Mouse (Mus musculus) kidney, postnatal 10 days (tissue): ENCODE measurements at regions not wholly inside any gene's neighbourhood (a gene's known extent, or its start where the extent isn't known, plus 50 kb on each side); places are given as distances from the start of the nearest gene placed in this dataset.

Experiments
- DNase-seq: peaks from one replicate; pipeline ENCODE4 v3.0.0; 2021; ENCODE audit warnings: mixed read lengths

GRCm38 (mm10) chr6:88964071-88964470 is 62.0 kb downstream of the Tpra1 start:
- no peak for DNase-seq

GRCm38 (mm10) chr6:88964911-88965310 is 62.9 kb downstream of the Tpra1 start:
- no peak for DNase-seq

- no peak for DNase-seq
Measured at GRCm38 (mm10) chr6:88965361-88966226, 63.5 kb downstream of the Tpra1 start.

GRCm38 (mm10) chr6:88966501-88966900 is 64.5 kb downstream of the Tpra1 start:
- no peak for DNase-seq

DNA sequence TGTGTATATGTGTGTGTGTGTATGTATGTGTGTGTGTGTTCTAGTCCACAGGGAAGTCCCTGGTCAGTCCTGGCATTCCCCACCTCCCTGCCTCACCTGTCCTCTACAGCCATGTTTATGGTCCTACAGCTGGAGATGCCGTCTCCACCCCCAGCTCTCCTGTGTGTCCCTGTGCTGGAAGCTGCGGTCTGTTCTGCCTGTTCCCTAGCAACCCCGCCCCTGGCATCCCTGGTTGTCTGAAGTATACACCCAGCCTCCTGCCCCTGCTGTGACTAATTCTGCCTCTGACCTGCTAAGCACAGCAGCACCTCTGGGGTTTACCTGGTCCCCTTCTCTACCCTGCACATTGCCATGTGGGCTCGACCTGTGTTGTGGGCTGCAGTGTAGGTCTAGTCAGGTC is 66.8 kb downstream of the Tpra1 start:
- no peak for DNase-seq

DNA sequence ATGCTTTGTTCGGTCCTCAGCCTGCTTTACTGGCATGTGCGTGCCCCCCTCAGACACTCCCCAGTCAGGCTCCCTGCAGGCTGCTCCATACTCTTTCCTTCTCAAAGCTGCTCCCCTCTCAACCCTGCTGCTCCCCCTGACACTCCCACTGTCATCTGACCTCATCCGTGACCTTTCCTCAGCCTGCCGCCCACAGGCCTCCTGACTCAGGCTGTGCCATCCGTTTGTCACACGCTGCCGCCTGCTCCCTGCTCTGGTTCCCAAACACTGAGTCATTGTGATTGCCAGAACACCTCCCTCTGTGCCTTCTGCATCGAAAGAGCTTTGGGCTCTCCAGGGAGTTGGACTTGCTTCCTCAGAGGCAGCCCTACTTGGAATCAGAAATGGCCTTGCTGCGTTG is 69.7 kb downstream of the Tpra1 start:
- no peak for DNase-seq

GRCm38 (mm10) chr6:88974457-88974856 is 72.4 kb downstream of the Tpra1 start:
- no peak for DNase-seq

- no peak for DNase-seq
Measured at GRCm38 (mm10) chr6:88976581-88976980, 74.5 kb downstream of the Tpra1 start.

DNA sequence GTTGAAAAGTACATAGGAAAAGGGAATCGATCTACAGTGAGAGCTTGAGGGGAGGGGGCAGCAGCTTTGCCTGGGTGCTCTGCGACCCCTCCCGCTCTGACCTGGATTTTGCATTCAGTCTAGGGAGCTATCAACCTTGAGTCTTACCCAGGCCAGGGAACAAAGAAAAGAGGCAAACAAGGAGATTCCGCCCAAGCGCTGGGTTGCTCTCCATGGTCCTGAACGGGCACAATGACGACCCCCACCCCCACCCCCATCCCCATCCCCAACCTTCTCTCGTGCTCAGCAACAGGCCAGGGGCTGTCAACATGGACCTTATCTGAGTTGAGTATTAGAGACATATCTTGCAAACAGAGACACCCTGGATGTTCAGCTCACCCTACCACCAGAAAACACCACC is 74.9 kb downstream of the Tpra1 start:
- peak; percentile 51 for DNase-seq

- DNase-seq, result peak; percentile 38
Measured at GRCm38 (mm10) chr6:88978970-88979369, 76.9 kb downstream of the Tpra1 start.

DNA sequence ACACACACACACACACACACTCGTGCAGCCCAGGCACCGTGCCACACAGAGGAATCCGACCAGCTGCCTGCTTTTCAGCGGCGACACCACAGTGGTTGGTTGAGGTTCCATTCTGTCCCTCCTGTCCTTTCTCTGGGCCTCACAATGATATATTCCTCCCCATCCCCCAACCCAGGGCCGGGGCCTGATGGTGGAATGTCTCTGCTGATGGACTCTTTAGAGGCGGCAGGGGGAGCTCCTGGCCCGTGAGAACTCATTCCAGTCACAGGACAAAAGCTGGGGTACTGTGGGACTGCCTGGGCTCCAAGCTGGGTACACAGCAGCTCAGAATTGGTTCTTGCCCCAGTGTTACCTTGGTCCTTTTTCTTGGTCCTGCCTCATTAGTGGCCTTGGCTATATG is 78.1 kb downstream of the Tpra1 start:
- peak; percentile 79 for DNase-seq

GRCm38 (mm10) chr6:88981544-88981943 is 79.5 kb downstream of the Tpra1 start:
- no peak for DNase-seq

GRCm38 (mm10) chr6:88984170-88984569 is 82.1 kb downstream of the Tpra1 start:
- DNase-seq, result no peak

DNA sequence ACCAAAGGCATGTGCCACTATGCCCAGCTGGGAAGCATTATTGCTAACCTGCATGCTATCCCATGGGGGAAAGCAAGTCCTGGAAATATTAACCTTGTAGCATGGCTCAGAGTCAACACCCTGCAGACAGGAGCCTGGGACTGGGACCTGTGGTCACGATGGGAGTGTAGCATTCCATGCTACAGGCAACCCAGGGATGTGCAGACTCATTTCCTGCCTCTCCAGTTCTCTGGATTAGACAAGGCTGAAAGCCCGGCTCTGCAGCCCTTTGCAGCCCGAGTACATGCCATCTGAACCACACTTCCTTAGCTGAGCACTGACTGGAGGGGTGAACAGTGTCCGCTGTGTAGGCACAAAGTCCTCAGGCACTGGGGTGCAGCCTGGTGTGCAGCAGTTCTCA is 82.8 kb downstream of the Tpra1 start:
- no peak for DNase-seq

DNA sequence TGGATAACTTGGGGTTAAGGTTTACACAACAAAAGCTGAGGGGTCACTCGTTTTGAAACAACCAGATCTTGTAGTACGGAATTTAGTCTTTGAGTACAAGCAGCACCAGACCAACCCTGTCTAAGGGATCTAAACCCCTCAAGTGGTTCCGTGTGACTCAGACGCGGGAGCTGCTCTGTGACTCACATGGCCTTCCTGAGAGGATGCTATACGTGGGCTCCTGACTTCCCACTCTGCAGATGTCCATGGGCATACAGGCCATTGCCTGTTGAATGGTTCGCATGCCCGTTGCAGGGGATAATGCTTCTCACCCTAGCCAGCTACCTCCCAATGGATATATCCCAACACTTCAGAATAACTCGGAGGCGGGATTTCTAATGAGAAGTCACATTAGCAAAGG is 86.5 kb downstream of the Tpra1 start:
- no peak for DNase-seq

DNA sequence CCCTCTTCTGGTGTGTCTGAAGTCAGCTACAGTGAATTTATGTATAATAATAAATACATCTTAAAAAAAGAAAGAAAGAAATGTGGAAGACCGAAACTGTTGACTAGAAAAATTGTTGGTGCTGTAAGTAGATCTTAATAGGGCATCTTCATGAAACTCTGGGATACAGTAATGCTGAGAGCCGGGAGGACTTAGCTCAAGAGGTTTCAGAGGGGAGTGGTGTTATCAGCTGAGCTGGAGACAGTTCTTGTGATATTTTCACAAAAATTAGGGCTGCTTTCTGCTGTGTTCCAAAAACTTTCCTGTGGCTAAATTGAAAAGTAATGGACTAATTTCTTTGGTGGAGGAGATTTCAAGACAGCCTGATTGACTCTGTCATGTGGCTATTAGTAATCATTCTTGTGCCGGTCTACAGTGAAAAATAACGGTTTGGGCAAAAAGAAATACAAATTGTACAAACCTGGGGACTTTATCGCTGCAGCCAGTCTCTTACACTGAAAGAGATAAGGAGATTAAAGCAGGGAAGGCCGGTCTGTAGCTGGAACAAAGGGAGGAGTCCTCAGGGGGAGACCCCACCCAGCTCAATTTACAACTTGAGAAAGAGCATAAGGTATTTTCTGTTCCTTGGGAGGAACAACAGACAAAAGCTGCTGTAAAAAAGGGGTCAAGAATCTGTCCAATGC is 87.7 kb downstream of the Tpra1 start:
- no peak for DNase-seq

DNA sequence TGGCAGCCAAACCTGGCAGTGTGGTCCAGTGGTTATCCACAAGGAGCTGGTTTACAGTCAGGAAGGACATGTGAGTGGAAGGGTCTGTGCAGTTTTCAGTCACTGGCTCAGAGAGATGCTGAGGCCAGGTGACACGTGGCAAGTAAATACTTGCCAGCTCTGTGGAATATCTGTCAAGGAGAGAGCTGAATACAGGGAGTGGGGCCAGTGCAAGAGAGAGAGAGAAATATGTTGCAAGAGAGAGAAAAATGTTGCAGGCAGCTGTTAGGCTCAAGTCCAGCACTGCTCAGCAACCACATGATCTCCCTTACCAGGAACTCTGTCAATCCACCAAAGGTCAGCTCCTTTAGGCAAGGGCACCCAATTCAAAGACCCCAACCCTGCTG is 88.2 kb downstream of the Tpra1 start:
- no peak for DNase-seq

DNA sequence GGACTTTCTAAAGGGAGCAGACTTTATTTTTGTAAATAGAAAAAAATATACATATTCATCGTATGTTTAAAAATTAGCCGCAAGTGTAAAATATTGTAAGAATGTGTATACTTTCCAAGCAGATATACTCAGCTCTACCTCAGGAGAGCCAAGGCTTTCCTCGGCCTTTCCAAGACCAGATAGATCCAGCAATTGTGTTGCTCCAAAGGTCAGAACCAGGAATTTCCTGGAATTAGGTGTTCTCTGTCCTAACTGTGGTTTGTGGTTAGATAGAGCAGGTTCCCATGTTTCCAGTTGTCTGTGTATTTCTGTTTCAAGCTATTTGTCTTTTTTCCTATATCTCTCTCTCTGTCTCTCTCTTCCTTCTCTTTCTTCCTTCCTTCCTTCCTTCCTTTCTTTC is 93.0 kb downstream of the Tpra1 start:
- no peak for DNase-seq

- DNase-seq, result no peak
Measured at GRCm38 (mm10) chr6:88998927-88999722, 97.1 kb downstream of the Tpra1 start.

DNA sequence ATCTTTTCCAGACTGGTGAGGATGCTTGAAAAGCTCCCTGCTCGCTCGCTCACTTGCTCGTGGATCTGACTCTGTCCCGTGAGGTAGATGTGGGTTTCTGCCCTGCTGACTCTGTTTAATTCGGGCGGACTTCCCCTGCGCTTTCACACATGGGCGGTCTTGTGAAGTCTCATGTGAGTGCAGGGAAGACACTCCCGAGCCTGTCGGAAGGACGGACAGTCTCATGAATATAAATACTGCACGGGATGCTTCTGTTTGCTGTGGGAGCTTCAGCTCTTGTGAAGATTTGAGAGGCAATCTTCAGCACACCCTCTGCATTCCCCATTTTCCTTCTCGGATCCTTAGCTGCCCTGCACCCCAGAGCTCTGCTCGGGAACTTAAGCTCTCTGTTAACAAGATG is 98.3 kb downstream of the Tpra1 start:
- peak; percentile 46 for DNase-seq

GRCm38 (mm10) chr6:89003197-89003923 is 101.3 kb downstream of the Tpra1 start:
- peak; percentile 65 for DNase-seq

DNA sequence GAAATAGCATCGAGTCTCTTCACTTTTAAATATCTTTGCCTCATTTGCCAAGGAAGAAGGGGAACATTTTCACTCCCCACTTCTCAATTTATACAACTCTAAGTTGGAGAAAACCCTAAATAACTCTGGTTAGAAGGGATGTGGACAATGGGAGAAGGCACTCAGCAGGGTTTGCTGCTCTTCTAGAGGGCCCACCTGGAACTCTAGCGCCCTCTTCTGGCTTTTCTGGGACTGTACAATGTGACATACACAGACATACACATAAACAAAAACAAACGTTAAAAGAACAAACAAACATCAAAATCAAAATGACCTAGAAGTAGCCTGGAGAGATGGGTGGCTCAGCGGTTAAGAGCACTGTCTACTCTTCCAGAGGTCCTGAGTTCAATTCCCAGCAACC is 103.0 kb downstream of the Tpra1 start:
- DNase-seq, result no peak

DNA sequence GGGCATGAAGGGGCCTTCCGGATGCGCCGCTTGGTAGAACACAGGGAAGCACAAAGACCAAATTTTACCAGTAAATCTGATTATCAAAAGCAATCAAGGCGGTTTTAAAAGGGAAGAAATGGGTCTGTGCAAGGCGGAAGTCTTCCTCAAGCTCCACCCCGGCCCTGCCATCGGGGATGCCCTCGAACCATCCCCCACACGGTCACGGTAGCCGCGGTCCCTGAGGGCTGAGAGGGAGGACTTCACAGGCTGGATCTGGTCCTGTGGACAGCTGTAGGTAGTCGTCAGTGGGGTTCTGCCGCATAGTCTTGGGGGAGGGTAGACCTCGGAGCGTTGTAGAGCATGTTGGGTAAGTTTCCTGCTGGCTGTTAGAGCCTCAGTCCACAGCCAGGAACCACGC is 104.9 kb downstream of the Tpra1 start:
- DNase-seq, result no peak
